Mouse (Mus musculus) embryonic facial prominence, embryonic 15.5 days (tissue): ENCODE results near the gene N4bp3. TPM values are rescaled to one million over a fixed set of nuclear protein-coding genes. Genes with fewer than 3 reads are reported as not detected.
"Not testable (repeated sequence)": the region's sequence is repeated elsewhere in the genome, so short reads cannot be mapped to it uniquely, and the experiment has no call there.

Source experiments
- ATAC-seq: fragments of 200-750 bp; cut with Nextera tagmentation; 2 replicates; pipeline ENCODE4 v1.8.0; 2017; ENCODE audit warnings: low read depth, moderate TSS enrichment; ENCODE audit not compliant: insufficient number of reproducible peaks, low FRiP score, low TSS enrichment
- H3K27ac ChIP-seq: fragments of 300-500 bp; sonication (generic); replicated peaks from 2 replicates; pipeline ENCODE4 v1.5.1; 2015; ENCODE audit warnings: mild to moderate bottlenecking, inconsistent platforms
- H3K27me3 ChIP-seq: fragments of 300-500 bp; sonication (generic); 2 replicates; pipeline ENCODE4 v1.6.1; 2015; ENCODE audit warnings: inconsistent platforms
- H3K36me3 ChIP-seq: fragments of 300-500 bp; sonication (generic); 2 replicates; pipeline ENCODE4 v1.6.1; 2015; ENCODE audit warnings: mild to moderate bottlenecking, inconsistent platforms
- H3K4me1 ChIP-seq: fragments of 300-500 bp; sonication (generic); 2 replicates; pipeline ENCODE4 v1.6.1; 2015; ENCODE audit warnings: inconsistent platforms
- H3K4me2 ChIP-seq: fragments of 300-500 bp; sonication (generic); replicated peaks from 2 replicates; pipeline ENCODE4 v1.6.1; 2015; ENCODE audit warnings: mild to moderate bottlenecking, inconsistent platforms
- H3K4me3 ChIP-seq: fragments of 300-500 bp; sonication (generic); replicated peaks from 2 replicates; pipeline ENCODE4 v1.5.1; 2015; ENCODE audit warnings: mild to moderate bottlenecking, inconsistent platforms
- H3K9ac ChIP-seq: fragments of 300-500 bp; sonication (generic); 2 replicates; pipeline ENCODE4 v1.6.1; 2015; ENCODE audit warnings: inconsistent platforms
- H3K9me3 ChIP-seq: fragments of 300-500 bp; sonication (generic); replicated peaks from 2 replicates; pipeline ENCODE4 v1.6.1; 2016; ENCODE audit warnings: inconsistent platforms
- WGBS: fragments of 180-500 bp; shearing (Covaris S2); methylation state at CpG from one replicate; pipeline ENCODE4 v1.1.7; 2015; 5-methylcytosine and 5-hydroxymethylcytosine counted together
- polyA plus RNA-seq: library from polyadenylated mRNA; unstranded; fragments of >200 nt; fragmentation: Nextera tagmentation; extraction: Ambion mirVana; gene quantifications from 2 replicates; pipeline ENCODE4 v1.2.1, GENCODE M21; 2015

The N4bp3 gene
- polyA plus RNA-seq, 1 experiment from 2014 or later = 41.0 TPM

GRCm38 (mm10) chr11:51643202-51643601 lies 7.4 kb downstream of the N4bp3 start:
- Histone ChIP-seq H3K27ac (peak overlapping the region; percentile 79), H3K4me3 (no peak overlapping the region; the same call in 1 of the 2 replicates), H3K36me3 (peaks cover 20% of the 10 kb centered on the region; the same call in 1 of the 2 replicates), H3K4me2 (peak overlapping the region; percentile 21; the same call in 1 of the 2 replicates), H3K9me3 (no peaks in the 10 kb centered on the region), H3K27me3 (no peaks in the 10 kb centered on the region), H3K4me1 (peaks cover 58% of the 10 kb centered on the region), H3K9ac (no peak overlapping the region)
- no peak for ATAC-seq
- WGBS = 67% methylated on average over 9 of the region's 9 CpGs

- ATAC-seq = no peak
- peaks cover 57% of the 10 kb centered on the region for H3K4me1 ChIP-seq
- peak overlapping the region; percentile 39; the same call in 1 of the 2 replicates for H3K27ac ChIP-seq
- H3K27me3 ChIP-seq = no peaks in the 10 kb centered on the region
- H3K9ac ChIP-seq = no peak overlapping the region
- H3K36me3 ChIP-seq = peaks cover 20% of the 10 kb centered on the region; the same call in 1 of the 2 replicates
- no peak overlapping the region for H3K4me2 ChIP-seq
- H3K4me3 ChIP-seq = no peak overlapping the region
- H3K9me3 ChIP-seq = no peaks in the 10 kb centered on the region
- 76% methylated on average over 7 of the region's 7 CpGs for WGBS
Observed at GRCm38 (mm10) chr11:51640748-51641147, 9.9 kb downstream of the N4bp3 start.

- H3K4me3 ChIP-seq = no peak overlapping the region
- H3K27me3 ChIP-seq = no peaks in the 10 kb centered on the region
- WGBS = 58% methylated on average over 5 of the region's 5 CpGs
- ATAC-seq = no peak
- H3K36me3 ChIP-seq = peaks cover 7% of the 10 kb centered on the region; the same call in 1 of the 2 replicates
- peak overlapping the region; percentile 33; the same call in 1 of the 2 replicates for H3K4me2 ChIP-seq
- no peaks in the 10 kb centered on the region for H3K9me3 ChIP-seq
- peak overlapping the region; percentile 70 for H3K27ac ChIP-seq
- H3K9ac ChIP-seq = no peak overlapping the region
- H3K4me1 ChIP-seq = peaks cover 41% of the 10 kb centered on the region
Observed at GRCm38 (mm10) chr11:51638497-51638896, 12.1 kb downstream of the N4bp3 start.

- Histone ChIP-seq H3K27me3 (no peaks in the 10 kb centered on the region), H3K4me2 (peak overlapping the region; percentile 33), H3K27ac (peak overlapping the region; percentile 70), H3K9me3 (no peaks in the 10 kb centered on the region), H3K4me1 (peaks cover 36% of the 10 kb centered on the region), H3K36me3 (peaks cover 7% of the 10 kb centered on the region; the same call in 1 of the 2 replicates), H3K9ac (no peak overlapping the region), H3K4me3 (peak overlapping the region; percentile 15)
- ATAC-seq = no peak
- 2% methylated on average over 17 of the region's 17 CpGs for WGBS
Observed at GRCm38 (mm10) chr11:51637971-51638414, 12.6 kb downstream of the N4bp3 start.

- H3K4me2 ChIP-seq = peak overlapping the region; percentile 79
- no peak for ATAC-seq
- H3K4me1 ChIP-seq = peaks cover 30% of the 10 kb centered on the region
- H3K9me3 ChIP-seq = no peaks in the 10 kb centered on the region
- H3K4me3 ChIP-seq = peak overlapping the region; percentile 82
- H3K27me3 ChIP-seq = no peaks in the 10 kb centered on the region
- H3K36me3 ChIP-seq = no peaks in the 10 kb centered on the region
- H3K27ac ChIP-seq = peak overlapping the region; percentile 87
- WGBS = 4% methylated on average over 6 of the region's 6 CpGs
- H3K9ac ChIP-seq = peak overlapping the region; percentile 64
Observed at GRCm38 (mm10) chr11:51636323-51636684, 14.3 kb downstream of the N4bp3 start.

GRCm38 (mm10) chr11:51635525-51636322 lies 14.9 kb downstream of the N4bp3 start, which contains the start of gene Rmnd5b:
Gene Rmnd5b (minus strand): TSS chr11:51635896.
- H3K4me2 ChIP-seq = peak within 1 kb of the TSS; percentile 79
- H3K36me3 ChIP-seq = peaks cover under 1% of the 10 kb centered on the region; the same call in 1 of the 2 replicates
- peaks cover 26% of the 10 kb centered on the region for H3K4me1 ChIP-seq
- ATAC-seq = peak; percentile 73
- H3K4me3 ChIP-seq = peak within 1 kb of the TSS; percentile 82
- no peaks in the 10 kb centered on the region for H3K9me3 ChIP-seq
- WGBS = under 1% methylated on average over 61 of the region's 61 CpGs
- peak within 1 kb of the TSS; percentile 87 for H3K27ac ChIP-seq
- H3K9ac ChIP-seq = peak within 1 kb of the TSS; percentile 64
- H3K27me3 ChIP-seq = no peaks in the 10 kb centered on the region

- 10% methylated on average over 6 of the region's 6 CpGs for WGBS
- no peaks in the 10 kb centered on the region for H3K27me3 ChIP-seq
- H3K4me3 ChIP-seq = peak overlapping the region; percentile 82
- H3K9me3 ChIP-seq = no peaks in the 10 kb centered on the region
- H3K36me3 ChIP-seq = peaks cover 2% of the 10 kb centered on the region; the same call in 1 of the 2 replicates
- H3K4me2 ChIP-seq = peak overlapping the region; percentile 79
- peaks cover 20% of the 10 kb centered on the region for H3K4me1 ChIP-seq
- H3K9ac ChIP-seq = peak overlapping the region; percentile 64
- H3K27ac ChIP-seq = peak overlapping the region; percentile 87
- ATAC-seq = no peak
Observed at GRCm38 (mm10) chr11:51635127-51635524, 15.5 kb downstream of the N4bp3 start.

GRCm38 (mm10) chr11:51633721-51634120 lies 16.9 kb downstream of the N4bp3 start:
- no peaks in the 10 kb centered on the region for H3K27me3 ChIP-seq
- WGBS = 92% methylated on average over 3 of the region's 3 CpGs

GRCm38 (mm10) chr11:51633200-51633599 lies 17.4 kb downstream of the N4bp3 start:
- H3K9ac ChIP-seq, H3K9me3 ChIP-seq, H3K4me3 ChIP-seq, H3K4me2 ChIP-seq, H3K27ac ChIP-seq, ATAC-seq, H3K27me3 ChIP-seq: not testable (repeated sequence)
- Histone ChIP-seq H3K36me3 (peaks cover 12% of the 10 kb centered on the region; the same call in 1 of the 2 replicates), H3K4me1 (peaks cover 18% of the 10 kb centered on the region)
- WGBS = 86% methylated on average over 7 of the region's 7 CpGs

More at GRCm38 (mm10) chr11:51633721-51634120, 16.9 kb downstream of the N4bp3 start:
- H3K27ac ChIP-seq = no peak overlapping the region
- H3K4me1 ChIP-seq = peaks cover 18% of the 10 kb centered on the region
- no peaks in the 10 kb centered on the region for H3K9me3 ChIP-seq
- H3K4me2 ChIP-seq = no peak overlapping the region
- no peak for ATAC-seq
- no peak overlapping the region for H3K9ac ChIP-seq
- H3K4me3 ChIP-seq = no peak overlapping the region
- peaks cover 12% of the 10 kb centered on the region; the same call in 1 of the 2 replicates for H3K36me3 ChIP-seq

- Histone ChIP-seq H3K4me2 (no peak overlapping the region), H3K9me3 (no peaks in the 10 kb centered on the region), H3K27me3 (no peaks in the 10 kb centered on the region), H3K36me3 (peaks cover 22% of the 10 kb centered on the region), H3K4me1 (peaks cover 14% of the 10 kb centered on the region), H3K27ac (no peak overlapping the region), H3K4me3 (no peak overlapping the region), H3K9ac (no peak overlapping the region)
- WGBS = 79% methylated on average over 6 of the region's 6 CpGs
- no peak for ATAC-seq
Observed at GRCm38 (mm10) chr11:51632130-51632753, 18.4 kb downstream of the N4bp3 start.

GRCm38 (mm10) chr11:51629651-51630314 lies 20.9 kb downstream of the N4bp3 start:
- H3K9ac ChIP-seq = no peak overlapping the region
- H3K4me2 ChIP-seq = no peak overlapping the region
- no peaks in the 10 kb centered on the region for H3K27me3 ChIP-seq
- H3K4me1 ChIP-seq = peaks cover 4% of the 10 kb centered on the region; the same call in 1 of the 2 replicates
- no peak overlapping the region for H3K27ac ChIP-seq
- H3K9me3 ChIP-seq = no peaks in the 10 kb centered on the region
- no peak for ATAC-seq
- 77% methylated on average over 15 of the region's 15 CpGs for WGBS
- no peak overlapping the region for H3K4me3 ChIP-seq
- H3K36me3 ChIP-seq = peaks cover 44% of the 10 kb centered on the region
